Mouse (Mus musculus): Measurements from ENCODE around the gene Gm47959.

GRCm38 (mm10) chr1:82991596-82991995 is 8.8 kb upstream of the Gm47959 start:
- no peak for TF ChIP-seq CTCF (IDR thresholded peaks at IDR 0.05; ENCODE audit: control insufficient read depth, insufficient read depth, low read length)
- TF ChIP-seq POLR2A (IDR thresholded peaks at IDR 0.05; ENCODE audit: borderline replicate concordance, control insufficient read depth, low read depth, low read length): no peak
